Mouse (Mus musculus) kidney, embryonic 16.5 days (tissue): ENCODE results near the gene Icos. TPM values are rescaled to one million over a fixed set of nuclear protein-coding genes. Genes with fewer than 3 reads are reported as not detected.

Experiments used
- ATAC-seq: fragments of 200-750 bp; cut with Nextera tagmentation; 2 replicates; pipeline ENCODE4 v1.8.0; 2017; ENCODE audit warnings: moderate TSS enrichment; ENCODE audit not compliant: low FRiP score, low TSS enrichment
- H3K27ac ChIP-seq: fragments of 300-500 bp; sonication (generic); 2 replicates; pipeline ENCODE4 v1.5.1; 2014; ENCODE audit warnings: low read length
- H3K27me3 ChIP-seq: fragments of 300-500 bp; sonication (generic); 2 replicates; pipeline ENCODE4 v1.6.1; 2014; ENCODE audit warnings: low read length, control low read depth, mixed read lengths; ENCODE audit not compliant: insufficient read depth
- H3K36me3 ChIP-seq: fragments of 300-500 bp; sonication (generic); 2 replicates; pipeline ENCODE4 v1.6.1; 2014; ENCODE audit warnings: low read length, control low read depth, mixed read lengths; ENCODE audit not compliant: insufficient read depth
- H3K4me1 ChIP-seq: fragments of 300-500 bp; sonication (generic); 2 replicates; pipeline ENCODE4 v1.6.1; 2014; ENCODE audit warnings: low read length, control low read depth, mixed read lengths; ENCODE audit not compliant: insufficient read depth
- H3K4me2 ChIP-seq: fragments of 300-500 bp; sonication (generic); replicated peaks from 2 replicates; pipeline ENCODE4 v1.6.1; 2014; ENCODE audit warnings: low read depth, low read length
- H3K4me3 ChIP-seq: fragments of 300-500 bp; sonication (generic); 2 replicates; pipeline ENCODE4 v1.5.1; 2014; ENCODE audit warnings: mild to moderate bottlenecking, low read length
- H3K9ac ChIP-seq: fragments of 300-500 bp; sonication (generic); replicated peaks from 2 replicates; pipeline ENCODE4 v1.6.1; 2014; ENCODE audit warnings: low read length
- H3K9me3 ChIP-seq: fragments of 300-500 bp; sonication (generic); 2 replicates; pipeline ENCODE4 v1.6.1; 2016; ENCODE audit warnings: low read length, control low read depth
- WGBS: fragments of 180-500 bp; shearing (Covaris S2); extraction: QIAGEN DNeasy Blood & Tissue Kit; methylation state at CpG from one replicate; pipeline ENCODE4 v1.1.7; 2014; 5-methylcytosine and 5-hydroxymethylcytosine counted together
- polyA plus RNA-seq: library from polyadenylated mRNA; unstranded; fragments of >200 nt; fragmentation: Nextera tagmentation; extraction: Ambion mirVana; gene quantifications from 2 replicates; pipeline ENCODE4 v1.2.1, GENCODE M21; 2015

Gene Icos
- polyA plus RNA-seq, 1 experiment from 2014 or later = 0.07 TPM

GRCm38 (mm10) chr1:60979843-60980235 is 2.1 kb downstream of the Icos start:
- 85% methylated on average over 2 of the region's 2 CpGs for WGBS
- ATAC-seq = no peak
- Histone ChIP-seq H3K4me2 (no peak overlapping the region), H3K36me3 (no peaks in the 10 kb centered on the region), H3K27me3 (no peaks in the 10 kb centered on the region), H3K9ac (no peak overlapping the region), H3K27ac (no peak overlapping the region), H3K4me1 (peaks cover 9% of the 10 kb centered on the region), H3K4me3 (no peak overlapping the region), H3K9me3 (no peaks in the 10 kb centered on the region)

GRCm38 (mm10) chr1:60985075-60985474 is 7.3 kb downstream of the Icos start:
- Histone ChIP-seq H3K9ac (no peak overlapping the region), H3K9me3 (no peaks in the 10 kb centered on the region), H3K27me3 (no peaks in the 10 kb centered on the region), H3K27ac (no peak overlapping the region), H3K4me1 (no peaks in the 10 kb centered on the region), H3K4me2 (no peak overlapping the region), H3K4me3 (no peak overlapping the region), H3K36me3 (no peaks in the 10 kb centered on the region)
- 48% methylated on average over 2 of the region's 2 CpGs for WGBS
- ATAC-seq = no peak

- no peak overlapping the region for H3K27ac ChIP-seq
- no peak overlapping the region for H3K9ac ChIP-seq
- no peaks in the 10 kb centered on the region for H3K27me3 ChIP-seq
- H3K4me2 ChIP-seq = no peak overlapping the region
- ATAC-seq = no peak
- H3K4me3 ChIP-seq = no peak overlapping the region
- H3K36me3 ChIP-seq = no peaks in the 10 kb centered on the region
- H3K9me3 ChIP-seq = no peaks in the 10 kb centered on the region
- WGBS = 80% methylated on average over 5 of the region's 5 CpGs
- H3K4me1 ChIP-seq = no peaks in the 10 kb centered on the region
Observed at GRCm38 (mm10) chr1:60986141-60986540, 8.4 kb downstream of the Icos start.

GRCm38 (mm10) chr1:60989086-60989485 is 11.4 kb downstream of the Icos start:
- no peak for ATAC-seq
- H3K4me2 ChIP-seq = no peak overlapping the region
- 77% methylated on average over 5 of the region's 5 CpGs for WGBS
- H3K36me3 ChIP-seq = no peaks in the 10 kb centered on the region
- H3K4me1 ChIP-seq = no peaks in the 10 kb centered on the region
- no peaks in the 10 kb centered on the region for H3K9me3 ChIP-seq
- H3K9ac ChIP-seq = no peak overlapping the region
- no peaks in the 10 kb centered on the region for H3K27me3 ChIP-seq
- H3K4me3 ChIP-seq = no peak overlapping the region
- no peak overlapping the region for H3K27ac ChIP-seq

GRCm38 (mm10) chr1:60990305-60990704 is 12.6 kb downstream of the Icos start:
- Histone ChIP-seq H3K9ac (no peak overlapping the region), H3K27ac (no peak overlapping the region), H3K4me1 (no peaks in the 10 kb centered on the region), H3K4me2 (no peak overlapping the region), H3K27me3 (no peaks in the 10 kb centered on the region), H3K36me3 (no peaks in the 10 kb centered on the region), H3K9me3 (no peaks in the 10 kb centered on the region), H3K4me3 (no peak overlapping the region)
- WGBS = 73% methylated on average over 8 of the region's 8 CpGs
- no peak for ATAC-seq

GRCm38 (mm10) chr1:60998008-60998557 is 20.4 kb downstream of the Icos start:
- H3K9me3 ChIP-seq = no peaks in the 10 kb centered on the region
- H3K4me1 ChIP-seq = no peaks in the 10 kb centered on the region
- H3K27ac ChIP-seq = no peak overlapping the region
- no peak overlapping the region for H3K4me2 ChIP-seq
- WGBS = 97% methylated on average over 3 of the region's 3 CpGs
- no peak overlapping the region for H3K9ac ChIP-seq
- no peaks in the 10 kb centered on the region for H3K27me3 ChIP-seq
- H3K36me3 ChIP-seq = no peaks in the 10 kb centered on the region
- no peak overlapping the region for H3K4me3 ChIP-seq
- ATAC-seq = no peak

- Histone ChIP-seq H3K4me3 (no peak overlapping the region), H3K9ac (no peak overlapping the region), H3K36me3 (no peaks in the 10 kb centered on the region), H3K27ac (no peak overlapping the region), H3K4me1 (no peaks in the 10 kb centered on the region), H3K4me2 (no peak overlapping the region), H3K9me3 (no peaks in the 10 kb centered on the region), H3K27me3 (no peaks in the 10 kb centered on the region)
- 79% methylated on average over 2 of the region's 2 CpGs for WGBS
- no peak for ATAC-seq
Observed at GRCm38 (mm10) chr1:60998689-60999088, 21.0 kb downstream of the Icos start.

GRCm38 (mm10) chr1:61001786-61002354 is 24.1 kb downstream of the Icos start:
- no peaks in the 10 kb centered on the region for H3K36me3 ChIP-seq
- no peaks in the 10 kb centered on the region for H3K27me3 ChIP-seq
- H3K9me3 ChIP-seq = no peaks in the 10 kb centered on the region
- H3K4me2 ChIP-seq = no peak overlapping the region
- no peak overlapping the region for H3K4me3 ChIP-seq
- ATAC-seq = no peak
- 82% methylated on average over 7 of the region's 7 CpGs for WGBS
- H3K9ac ChIP-seq = no peak overlapping the region
- H3K4me1 ChIP-seq = no peaks in the 10 kb centered on the region
- H3K27ac ChIP-seq = no peak overlapping the region

- Histone ChIP-seq H3K9ac (no peak overlapping the region), H3K27ac (no peak overlapping the region), H3K4me2 (no peak overlapping the region), H3K9me3 (no peaks in the 10 kb centered on the region), H3K27me3 (no peaks in the 10 kb centered on the region), H3K36me3 (no peaks in the 10 kb centered on the region), H3K4me3 (no peak overlapping the region), H3K4me1 (no peaks in the 10 kb centered on the region)
- no peak for ATAC-seq
- WGBS = 91% methylated on average over 2 of the region's 2 CpGs
Observed at GRCm38 (mm10) chr1:61006229-61006628, 28.5 kb downstream of the Icos start.

GRCm38 (mm10) chr1:61007516-61007915 is 29.8 kb downstream of the Icos start:
- Histone ChIP-seq H3K9me3 (no peaks in the 10 kb centered on the region), H3K27ac (no peak overlapping the region), H3K36me3 (no peaks in the 10 kb centered on the region), H3K4me3 (no peak overlapping the region), H3K9ac (no peak overlapping the region), H3K27me3 (no peaks in the 10 kb centered on the region), H3K4me1 (no peaks in the 10 kb centered on the region), H3K4me2 (no peak overlapping the region)
- no peak for ATAC-seq
